In genomic region chr17:65682071-65682680, GRCm38 (mm10) we compare ENCODE assay signal across 38 mouse cellular contexts. TPM values are rescaled to one million over a fixed set of nuclear protein-coding genes. Genes with fewer than 3 reads are reported as not detected.
DNase-seq lines count a peak whose midpoint lies in the region; ATAC-seq and TF ChIP-seq lines count a peak whose summit lies in the region.
"Had no signal": no experiment of that assay in that cellular context is flagged by ENCODE, and none has a peak within 500 bp of the region (broad histone marks: within the 10 kb centered on the region; RNA-seq: fewer than 3 reads in every experiment).

No protein-coding gene starts in this region.

- H3K9ac ChIP-seq in intestine, postnatal 0 days (ENCODE audit: low read depth, low read length): no peak overlapping the region
- H3K9ac ChIP-seq: embryonic facial prominence, embryonic 12.5 days; heart, embryonic 12.5 days; hindbrain, embryonic 14.5 days; liver, embryonic 15.5 days; lung, embryonic 14.5 days; neural tube, embryonic 13.5 days had no signal

- H3K4me2 ChIP-seq in intestine, postnatal 0 days (replicated peaks; ENCODE audit: low read depth): no peak overlapping the region
- H3K4me2 ChIP-seq: embryonic facial prominence, embryonic 12.5 days; heart, embryonic 12.5 days; hindbrain, embryonic 14.5 days; liver, embryonic 15.5 days; lung, embryonic 14.5 days; neural tube, embryonic 13.5 days had no signal

- H3K4me1 ChIP-seq in intestine, postnatal 0 days (replicated peaks; ENCODE audit: control insufficient read depth, insufficient read depth, low read length): no peaks in the 10 kb centered on the region; the same call in 1 of the 2 replicates
- H3K4me1 ChIP-seq: liver, embryonic 15.5 days; midbrain, embryonic 10.5 days had no signal

- no peak for TF ChIP-seq CTCF in intestine, postnatal 0 days (IDR thresholded peaks at IDR 0.05; ENCODE audit: low read depth)

- no peaks in the 10 kb centered on the region for H3K36me3 ChIP-seq in intestine, postnatal 0 days (ENCODE audit: control insufficient read depth, insufficient read depth)
- H3K36me3 ChIP-seq: embryonic facial prominence, embryonic 12.5 days; heart, embryonic 12.5 days; liver, embryonic 15.5 days; midbrain, embryonic 10.5 days; neural tube, embryonic 13.5 days had no signal

- no peaks in the 10 kb centered on the region for H3K27me3 ChIP-seq in intestine, postnatal 0 days (replicated peaks; ENCODE audit: control insufficient read depth, insufficient read depth, low read length)
- H3K27me3 ChIP-seq: embryonic facial prominence, embryonic 12.5 days; heart, embryonic 12.5 days; liver, embryonic 15.5 days; neural tube, embryonic 13.5 days; Patski had no signal

- 74% methylated on average over 5 of the region's 5 CpGs for WGBS in intestine, postnatal 0 days

- DNase-seq in adrenal gland, postnatal 14 days: peak; percentile 41
- no peak for DNase-seq in adrenal gland, postnatal 36 days
- peak; percentile 0 for DNase-seq in kidney, adult 11 months
- DNase-seq in kidney, postnatal 10 days: no peak
- peak; percentile 75 for DNase-seq in testis, postnatal 10 days (ENCODE audit: low spot score)
- DNase-seq in layer of hippocampus, adult 8-10 months (ENCODE audit: low spot score in 2 of 2): no peak
- no peak for DNase-seq in cerebellum, adult 9-11 months
- DNase-seq: cerebellum, adult 11 months; cerebellum, adult 9-10 months; embryo, embryonic 11 days; gastrocnemius, postnatal 10 days; kidney, adult 8-10 months; liver; lung, embryonic 14.5 days; lung, postnatal 14 days; retina, postnatal 1 day; right cerebral cortex, postnatal 14 days; spleen, adult 18-20 months; thymus, postnatal 25 days had no signal

- H3K9me3 ChIP-seq in intestine, postnatal 0 days (ENCODE audit: control insufficient read depth): no peaks in the 10 kb centered on the region
- H3K9me3 ChIP-seq: embryonic facial prominence, embryonic 12.5 days; heart, embryonic 12.5 days; liver, embryonic 15.5 days; midbrain, embryonic 10.5 days; neural tube, embryonic 13.5 days had no signal

- ATAC-seq in intestine, postnatal 0 days: peak; percentile 38
- ATAC-seq: forebrain, embryonic 16.5 days; Patski had no signal

- no peak overlapping the region for H3K4me3 ChIP-seq in intestine, postnatal 0 days (ENCODE audit: low read depth, low read length)
- H3K4me3 ChIP-seq: embryonic facial prominence, embryonic 12.5 days; heart, embryonic 12.5 days; liver, embryonic 15.5 days; midbrain, embryonic 10.5 days; myocyte; neural tube, embryonic 13.5 days had no signal

- H3K27ac ChIP-seq in intestine, postnatal 0 days (ENCODE audit: low read depth, low read length): peak overlapping the region; percentile 46; the same call in 1 of the 2 replicates
- H3K27ac ChIP-seq: embryonic facial prominence, embryonic 12.5 days; hindbrain, embryonic 14.5 days; kidney, postnatal 0 days; liver, embryonic 15.5 days; midbrain, embryonic 10.5 days; neural tube, embryonic 13.5 days had no signal

RNA-seq across cellular contexts. Expression of gene Txndc2, which starts 40.2 kb away (rescaled TPM):
- total RNA-seq in adrenal gland, postnatal 14 days (2021): 11.9 and 12.5 TPM in 2 replicates
- total RNA-seq in adrenal gland, postnatal 36 days (2021): 10 to 100 TPM in 1 of 2 experiments, 1 to 10 TPM in 1; 8.8 to 38.2 TPM
- not detected in 2 replicates for polyA plus RNA-seq in intestine, postnatal 0 days (2015; fragmentation: Nextera tagmentation; extraction: Ambion mirVana)
- not detected for total RNA-seq in layer of hippocampus, adult 8-10 months (2022)
- total RNA-seq: granulocyte monocyte progenitor cell, adult 5-6 weeks; hematopoietic stem cell, adult 5-6 weeks; left cerebral cortex, adult 18-20 months; MEL; midbrain, postnatal 0 days had no signal
- polyA plus RNA-seq: heart, embryonic 12.5 days; kidney, postnatal 0 days; large intestine, adult 2 months; limb, embryonic 11.5 days; liver, embryonic 15.5 days; midbrain, embryonic 10.5 days; midbrain, postnatal 0 days; neural tube, embryonic 13.5 days; Patski; stomach, embryonic 16.5 days had no signal

Comparison
In these comparisons a context has a peak if more than half of its experiments do, and no peak if none do; other contexts are left out.
1. DNase-seq: peak in adrenal gland, postnatal 14 days (single experiment), kidney, adult 11 months (single experiment) and testis, postnatal 10 days (single experiment); none in adrenal gland, postnatal 36 days (0 of 2), kidney, postnatal 10 days (single experiment), layer of hippocampus, adult 8-10 months (0 of 2) and cerebellum, adult 9-11 months (single experiment).
2. RNA of gene Txndc2, which starts 40.2 kb away (total RNA-seq): 8.8 to 38.2 TPM in adrenal gland, postnatal 36 days and 11.9 to 12.5 TPM in adrenal gland, postnatal 14 days; not detected in layer of hippocampus, adult 8-10 months; every median in the first group is over 4 times any median in the second.